Mouse (Mus musculus) small intestine, adult 2 months (tissue): ENCODE measurements around the gene Rpl28.

Source experiments
- CTCF ChIP-seq: fragments of 200-500 bp; IDR thresholded peaks from 2 replicates; pipeline ENCODE4 v1.5.1; 2012; ENCODE audit warnings: low read depth, mild to moderate bottlenecking, control low read depth, inconsistent platforms, low read length, moderate library complexity, mixed read lengths; ENCODE audit not compliant: insufficient replicate concordance, insufficient read length; ENCODE audit errors: extremely low read depth
- POLR2A ChIP-seq: fragments of 200-500 bp; IDR thresholded peaks from 2 replicates; pipeline ENCODE4 v1.6.1; 2012; ENCODE audit warnings: low read depth, mild to moderate bottlenecking, control low read depth, inconsistent platforms, low read length, moderate library complexity

DNA sequence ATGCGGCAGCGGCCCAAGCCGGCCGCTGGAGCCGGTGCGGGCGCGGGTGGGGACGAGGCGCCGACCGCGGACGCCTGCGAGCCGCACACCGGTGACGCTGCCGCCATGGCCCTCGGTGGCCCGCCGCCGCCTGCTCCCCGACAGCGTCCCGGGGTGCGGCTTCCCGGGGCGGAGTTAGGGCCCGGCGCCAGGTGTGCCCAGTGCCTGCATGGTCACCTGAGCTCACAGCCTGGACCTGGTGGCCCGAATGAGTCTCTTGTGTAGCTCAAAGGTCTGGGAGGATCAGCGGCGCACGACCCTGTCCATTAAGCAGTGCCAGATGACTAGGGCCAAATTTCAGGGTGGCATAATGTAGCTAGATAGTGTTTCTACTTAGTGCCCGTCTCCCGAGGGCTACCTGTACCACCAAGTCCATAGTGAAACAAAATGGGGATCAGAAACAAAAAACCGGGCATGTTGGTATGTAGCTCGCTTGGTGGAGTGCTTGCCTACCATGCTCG is 3.2 kb upstream of the Rpl28 start, which contains the start of gene Tmem238:
- TF ChIP-seq CTCF (no peak), POLR2A (no peak; the same call in none of the 2 replicates)
